Mouse (Mus musculus) gastrocnemius, postnatal 10 days (tissue): ENCODE measurements around the gene Uimc1. TPM values are rescaled to one million over a fixed set of nuclear protein-coding genes. Genes with fewer than 3 reads are reported as not detected.

Source experiments
- DNase-seq: peaks from one replicate; pipeline ENCODE4 v3.0.0; 2021; ENCODE audit warnings: mixed read lengths
- total RNA-seq, 2 experiments: library from RNA; stranded (reverse); gene quantifications; 2 replicates each; pipeline ENCODE4 v1.2.3; 2021

Uimc1 gene
- total RNA-seq, 2 experiments from 2014 or later, result 17.3 to 22.8 TPM

GRCm38 (mm10) chr13:55047706-55048105 is 52.4 kb downstream of the Uimc1 start:
- no peak for DNase-seq

DNA sequence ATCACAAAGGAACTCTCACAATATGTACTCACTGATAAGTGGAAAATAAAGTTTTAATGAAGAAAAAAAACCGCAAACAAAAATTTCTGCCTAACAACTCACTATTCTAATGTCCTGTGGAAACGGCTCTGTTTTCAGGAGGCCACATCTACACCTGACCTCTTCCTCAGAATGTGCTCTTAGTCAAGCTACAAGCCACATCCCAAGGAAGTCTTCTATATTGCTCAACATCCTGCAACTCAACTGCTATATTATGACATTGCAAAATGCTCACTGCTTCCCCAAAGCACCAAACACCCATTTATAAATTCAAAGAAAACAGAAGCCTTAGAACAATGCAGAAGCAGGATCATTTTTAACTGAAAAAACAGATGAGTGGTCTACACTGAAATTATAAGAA is 60.1 kb downstream of the Uimc1 start:
- DNase-seq, result no peak

GRCm38 (mm10) chr13:55024215-55024614 is 75.9 kb downstream of the Uimc1 start:
- no peak for DNase-seq

DNA sequence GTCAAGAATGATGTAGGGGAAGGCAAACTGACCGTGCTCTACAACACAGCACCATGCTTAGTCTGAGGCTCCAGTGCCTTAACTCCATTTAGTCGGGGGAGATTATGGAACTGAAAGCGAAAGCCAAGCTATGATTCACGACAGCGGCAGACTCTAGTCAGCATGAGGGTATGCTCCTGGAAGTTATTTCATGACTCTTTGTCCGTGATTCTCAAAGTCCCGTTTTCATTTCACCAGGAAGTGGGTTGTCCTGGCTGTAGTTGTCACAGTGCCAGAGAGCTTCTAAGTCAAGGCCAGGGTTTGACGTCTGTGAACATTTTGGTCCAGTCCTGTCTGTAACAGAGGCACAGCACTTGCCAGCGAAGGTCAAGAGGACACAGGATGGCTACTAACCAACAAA is 77.4 kb downstream of the Uimc1 start:
- no peak for DNase-seq

DNA sequence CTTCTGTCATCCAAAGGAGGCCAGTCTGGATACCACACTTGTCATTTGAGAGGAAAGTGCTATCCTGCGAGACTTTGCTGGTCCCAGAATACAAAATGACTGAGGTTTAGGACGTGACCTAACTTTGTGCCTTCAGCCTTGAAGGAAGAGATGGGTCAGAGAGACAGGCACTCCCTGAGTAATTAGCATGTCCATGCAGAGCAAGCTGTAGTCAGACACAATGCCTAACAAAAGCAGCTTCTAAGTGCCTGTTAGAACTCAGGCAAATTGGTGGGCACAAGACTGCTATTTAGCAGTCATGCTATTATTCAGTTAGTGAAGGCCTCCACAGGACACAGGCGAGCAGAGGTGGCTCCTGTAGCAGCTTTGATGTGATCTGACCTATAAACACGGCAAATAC is 77.8 kb downstream of the Uimc1 start:
- DNase-seq, result no peak

DNA sequence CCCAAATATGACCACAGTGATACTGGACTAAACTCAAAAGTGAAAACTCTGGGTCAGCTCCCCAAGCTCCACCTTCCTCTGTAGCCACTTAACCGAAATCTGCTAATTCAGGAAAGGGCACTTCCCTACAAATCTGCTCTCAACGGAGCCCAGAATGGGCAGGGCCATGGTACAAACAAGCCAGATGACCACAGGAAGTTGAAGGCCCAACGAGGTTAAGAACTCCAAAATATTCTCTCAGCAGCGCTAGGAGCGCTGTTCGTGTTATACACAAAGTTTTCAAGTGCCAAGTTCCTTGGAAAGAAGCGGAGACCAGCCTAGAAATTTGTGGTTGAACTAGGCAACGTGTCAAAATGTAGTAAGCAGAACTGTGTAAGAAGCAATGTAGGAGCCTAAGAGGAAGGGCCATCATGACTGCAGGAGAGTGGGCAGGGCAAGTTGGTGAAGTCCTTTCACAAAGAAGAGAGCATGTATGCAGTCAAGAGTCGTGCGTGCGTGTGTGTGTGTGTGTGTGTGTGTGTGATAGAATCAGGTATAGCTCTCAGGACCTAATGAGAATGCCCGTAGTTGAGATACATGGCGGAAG is 78.8 kb downstream of the Uimc1 start, which contains the start of gene Hk3:
Gene Hk3, minus strand, starts transcription at position 192 of the 586 bp plus-strand sequence.
- no peak for DNase-seq

DNA sequence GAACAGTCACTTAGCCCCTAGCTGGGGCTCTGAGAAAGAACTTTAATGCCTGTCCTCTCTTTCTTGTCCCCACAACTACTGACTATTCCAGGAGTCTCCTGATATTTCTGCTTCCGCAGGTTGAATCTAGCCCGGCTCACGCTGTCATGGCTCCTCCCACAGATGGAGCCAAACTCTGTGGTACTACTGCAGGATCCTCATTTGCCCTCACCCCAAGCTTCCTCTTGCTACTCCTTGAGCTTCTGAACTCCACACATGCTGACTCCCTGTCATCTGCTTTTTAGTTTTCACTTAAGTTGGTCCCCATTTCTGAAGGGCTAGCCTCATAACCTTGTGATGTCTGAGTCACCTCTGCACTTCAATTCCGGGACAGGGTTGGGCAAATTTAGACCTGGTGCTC is 80.0 kb downstream of the Uimc1 start:
- DNase-seq, result no peak

- DNase-seq, result no peak
Measured at GRCm38 (mm10) chr13:55019181-55019580, 80.9 kb downstream of the Uimc1 start.

DNA sequence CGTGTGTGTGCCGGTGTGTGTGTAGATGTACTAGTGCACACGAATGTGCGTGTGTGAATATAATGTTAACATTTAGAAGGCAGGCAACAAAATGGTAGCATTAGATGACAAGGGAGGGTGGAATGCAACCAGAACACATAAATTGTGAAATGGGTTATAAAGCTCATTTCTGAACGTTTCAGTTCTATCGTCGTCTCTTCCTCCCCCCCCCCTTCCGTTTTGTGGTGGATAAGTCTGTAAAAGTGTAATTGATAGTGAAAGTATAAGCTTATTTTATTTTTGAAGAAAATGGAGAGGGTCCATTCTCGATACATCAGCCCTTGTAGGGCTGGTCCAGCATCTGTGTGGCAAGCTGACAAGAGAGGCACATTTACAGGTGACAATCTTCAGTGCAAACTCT is 81.4 kb downstream of the Uimc1 start:
- no peak for DNase-seq

DNA sequence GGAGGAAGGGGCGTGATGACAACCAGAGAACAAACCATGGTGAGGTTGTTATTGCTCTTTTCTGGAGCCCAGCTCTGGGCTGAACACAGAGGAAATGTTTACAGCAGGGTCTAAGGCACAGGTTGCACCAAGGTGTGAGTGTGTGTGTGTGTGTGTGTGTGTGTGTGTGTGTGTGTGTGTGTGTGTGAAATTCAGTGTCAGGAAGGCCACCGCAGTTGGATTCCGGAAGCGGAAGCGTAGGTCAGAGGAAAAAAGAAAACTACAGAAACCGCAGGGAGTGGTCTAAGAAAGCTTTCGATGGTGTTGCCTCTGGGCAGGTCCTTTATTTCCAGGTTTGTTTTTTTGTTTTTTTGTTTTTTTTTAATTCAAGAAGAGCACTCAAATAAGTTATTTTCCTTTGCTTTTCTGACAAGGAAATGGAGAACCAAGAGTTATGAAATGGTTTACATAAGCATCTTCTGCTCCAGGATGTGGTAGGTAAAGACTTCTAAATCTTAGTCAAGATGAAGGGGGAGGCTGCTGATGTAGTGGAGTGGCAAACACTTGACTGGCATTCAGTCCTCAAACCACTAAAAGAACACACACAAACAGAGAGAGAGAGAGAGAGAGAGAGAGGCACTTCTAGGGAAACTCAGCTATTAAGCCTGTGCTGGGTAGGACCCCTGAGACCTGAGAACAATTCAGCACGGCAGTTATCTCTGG is 82.1 kb downstream of the Uimc1 start:
- DNase-seq, result no peak

DNA sequence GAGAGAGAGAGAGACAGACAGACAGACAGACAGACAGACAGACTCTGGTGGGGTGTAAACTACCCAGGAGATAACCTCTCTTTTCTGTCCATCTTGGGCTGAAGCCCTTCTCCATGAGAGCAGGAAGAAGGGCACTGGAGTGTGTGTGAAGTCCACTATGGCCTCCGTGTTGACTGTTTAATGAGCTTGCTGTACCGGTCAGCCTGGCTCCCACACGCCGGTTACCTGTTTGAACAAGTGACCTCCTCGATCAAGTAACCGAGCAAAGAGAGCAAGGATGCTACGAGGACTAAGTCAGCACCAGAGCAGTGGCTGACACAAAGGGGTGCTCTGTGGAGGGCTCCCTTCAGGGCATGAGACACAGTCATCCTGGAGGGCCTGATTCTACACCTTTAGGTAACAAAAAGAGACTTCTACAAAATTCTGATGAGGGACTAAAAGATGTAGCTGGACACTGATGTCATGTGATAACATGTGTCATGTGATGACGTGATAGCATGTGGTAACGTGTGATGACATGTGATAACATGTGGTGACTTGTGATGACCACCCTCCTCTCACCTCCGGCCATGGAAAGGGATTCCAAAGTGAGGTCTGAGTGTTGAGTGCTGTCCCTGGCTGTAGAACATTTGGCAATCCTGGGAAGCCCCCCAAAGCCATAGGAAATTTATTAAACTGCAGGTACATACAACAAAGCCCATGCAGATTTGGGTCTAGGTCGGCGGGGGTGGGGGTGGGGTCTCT is 82.8 kb downstream of the Uimc1 start:
- no peak for DNase-seq

GRCm38 (mm10) chr13:55014451-55014850 is 85.6 kb downstream of the Uimc1 start:
- DNase-seq, result no peak

GRCm38 (mm10) chr13:55013702-55014344 is 86.3 kb downstream of the Uimc1 start:
- DNase-seq, result no peak

- no peak for DNase-seq
Measured at GRCm38 (mm10) chr13:55011981-55012478, 88.1 kb downstream of the Uimc1 start.

DNA sequence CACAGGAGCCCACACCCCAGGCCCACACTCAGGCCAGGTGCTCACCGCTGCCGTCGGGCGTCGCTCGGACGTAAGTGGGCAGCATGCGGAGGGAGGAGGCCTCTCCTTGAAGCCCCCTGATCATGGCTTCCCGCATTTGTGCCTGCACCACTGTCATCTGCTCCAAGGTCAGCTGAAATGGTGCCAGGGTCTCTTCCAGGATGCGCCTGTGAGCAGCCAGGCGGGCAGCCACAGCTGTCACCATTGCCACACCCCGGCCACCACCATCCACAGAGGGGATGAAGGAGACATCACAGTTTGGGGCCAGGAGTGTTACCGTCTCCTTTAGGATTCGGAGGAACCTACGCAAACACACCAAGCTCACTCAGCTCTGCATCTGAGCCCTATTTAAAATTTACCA is 89.0 kb downstream of the Uimc1 start:
- DNase-seq, result no peak

DNA sequence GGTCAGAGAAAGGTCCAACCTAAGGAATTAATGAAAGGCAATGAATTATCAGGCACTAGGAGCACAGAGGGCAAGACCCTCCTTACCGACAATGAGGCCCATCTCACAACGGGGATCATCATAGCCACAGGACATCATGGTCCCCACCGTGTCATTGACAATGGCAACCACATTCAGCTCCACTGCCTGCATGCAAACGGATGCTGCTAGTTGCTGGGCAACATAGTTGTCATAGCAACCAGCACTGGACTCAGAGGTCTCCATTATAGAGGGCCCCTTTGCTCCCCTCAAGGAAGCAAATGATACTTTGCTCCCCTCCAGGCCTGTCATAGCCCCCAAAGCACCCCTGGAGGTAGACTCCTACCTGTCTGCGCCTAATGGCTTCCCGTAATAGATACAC is 91.5 kb downstream of the Uimc1 start:
- no peak for DNase-seq

DNA sequence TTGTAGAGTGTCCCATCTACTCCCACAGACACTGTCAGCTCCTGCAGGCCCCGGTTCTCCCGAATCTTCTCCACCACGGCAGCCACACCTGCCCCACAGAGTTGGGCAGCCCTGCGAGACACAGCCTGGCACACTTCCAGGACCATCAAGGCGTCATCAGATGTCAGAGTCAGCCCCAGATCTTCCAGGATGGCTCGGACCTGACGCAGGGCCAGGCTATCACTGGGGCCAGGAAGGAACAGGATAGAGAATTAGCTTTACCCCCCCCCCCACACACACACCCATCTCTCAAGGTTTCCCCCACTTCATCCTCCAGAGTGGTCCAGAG is 93.7 kb downstream of the Uimc1 start:
- DNase-seq, result no peak

GRCm38 (mm10) chr13:55005691-55006414 is 94.2 kb downstream of the Uimc1 start:
- DNase-seq, result no peak

DNA sequence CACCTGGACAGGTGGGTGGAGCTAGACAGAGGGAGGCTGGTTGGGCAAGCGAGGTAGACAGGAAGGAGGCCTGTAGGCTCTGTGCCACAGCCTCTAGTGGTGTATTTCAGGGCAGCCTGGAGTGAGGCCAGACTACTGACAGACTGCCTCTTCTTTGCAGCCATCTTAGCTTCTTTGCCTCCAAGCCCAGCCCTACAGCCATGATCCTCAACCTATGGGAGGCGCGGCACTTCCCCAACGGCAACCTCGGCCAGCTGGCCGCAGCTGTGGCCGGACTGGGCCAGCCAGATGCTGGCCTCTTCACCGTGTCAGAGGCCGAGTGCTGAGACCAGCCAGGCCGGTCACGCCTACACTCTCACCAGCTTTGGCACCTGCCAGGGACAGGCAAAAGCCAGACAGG is 95.5 kb downstream of the Uimc1 start:
- DNase-seq, result peak; percentile 26

DNA sequence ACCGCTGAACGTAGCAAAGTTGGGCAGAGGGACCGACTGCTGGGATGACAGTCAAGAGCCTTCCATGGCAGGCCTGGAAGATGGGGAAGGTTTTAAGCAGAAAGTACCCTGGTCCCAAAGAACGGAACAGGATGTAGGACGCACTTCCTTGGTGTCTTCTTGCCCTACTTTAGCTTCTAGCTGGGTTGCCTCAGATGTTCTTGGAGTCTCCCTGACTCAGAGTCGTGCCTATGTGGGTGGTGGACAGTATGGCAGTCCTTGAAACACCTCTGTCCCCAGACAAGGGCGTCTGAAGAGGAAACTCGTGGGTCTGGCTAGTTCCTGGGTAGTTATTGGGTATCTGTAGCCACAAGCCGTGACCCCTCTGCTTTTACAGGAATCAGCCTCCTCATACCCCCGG is 98.0 kb downstream of the Uimc1 start:
- DNase-seq, result no peak

GRCm38 (mm10) chr13:55000433-55000832 is 99.7 kb downstream of the Uimc1 start:
- no peak for DNase-seq

- DNase-seq, result no peak
Measured at GRCm38 (mm10) chr13:54997568-54997967, 102.5 kb downstream of the Uimc1 start.
